Comparison of ENCODE assay signal across 8 mouse cellular contexts in genomic region chr19:34666127-34666526, GRCm38 (mm10). TPM values are rescaled to one million over a fixed set of nuclear protein-coding genes. Genes with fewer than 3 reads are reported as not detected.
DNase-seq lines count a peak whose midpoint lies in the region; ATAC-seq and TF ChIP-seq lines count a peak whose summit lies in the region.

No protein-coding gene starts in this region.

- H3K36me3 ChIP-seq in hindbrain, embryonic 11.5 days (ENCODE audit: control insufficient read depth, insufficient read depth, low read length) = no peaks in the 10 kb centered on the region
- no peaks in the 10 kb centered on the region for H3K36me3 ChIP-seq in hindbrain, embryonic 12.5 days
- no peaks in the 10 kb centered on the region for H3K36me3 ChIP-seq in heart, postnatal 0 days (replicated peaks; ENCODE audit: control insufficient read depth, insufficient read depth, low read length)

- no peak overlapping the region for H3K27ac ChIP-seq in hindbrain, embryonic 11.5 days (ENCODE audit: low read depth, low read length)
- H3K27ac ChIP-seq in hindbrain, embryonic 12.5 days = no peak overlapping the region
- no peak overlapping the region for H3K27ac ChIP-seq in heart, postnatal 0 days (ENCODE audit: low read depth)

- no peak overlapping the region for H3K4me3 ChIP-seq in hindbrain, embryonic 11.5 days (ENCODE audit: low read depth, low read length)
- H3K4me3 ChIP-seq in hindbrain, embryonic 12.5 days = no peak overlapping the region
- H3K4me3 ChIP-seq in heart, postnatal 0 days (ENCODE audit: low read depth, low read length) = no peak overlapping the region

- 1% methylated on average over 5 of the region's 5 CpGs for WGBS in hindbrain, embryonic 11.5 days
- 1% methylated on average over 5 of the region's 5 CpGs for WGBS in hindbrain, embryonic 12.5 days
- 0% methylated on average over 5 of the region's 5 CpGs for WGBS in heart, postnatal 0 days

- H3K27me3 ChIP-seq in hindbrain, embryonic 11.5 days (ENCODE audit: control insufficient read depth, insufficient read depth, low read length) = no peaks in the 10 kb centered on the region
- no peaks in the 10 kb centered on the region for H3K27me3 ChIP-seq in hindbrain, embryonic 12.5 days
- H3K27me3 ChIP-seq in heart, postnatal 0 days (ENCODE audit: control insufficient read depth, insufficient read depth, low read length) = no peaks in the 10 kb centered on the region

- peak; percentile 93 for TF ChIP-seq CTCF in heart, postnatal 0 days (IDR thresholded peaks at IDR 0.05; ENCODE audit: low read depth)

- no peak for TF ChIP-seq EP300 in heart, postnatal 0 days (IDR thresholded peaks at IDR 0.05; ENCODE audit: low read depth)

- H3K9me3 ChIP-seq in hindbrain, embryonic 11.5 days (ENCODE audit: control insufficient read depth, low read length) = no peaks in the 10 kb centered on the region
- no peaks in the 10 kb centered on the region for H3K9me3 ChIP-seq in hindbrain, embryonic 12.5 days (replicated peaks)
- H3K9me3 ChIP-seq in heart, postnatal 0 days (replicated peaks; ENCODE audit: control insufficient read depth, low read length) = no peaks in the 10 kb centered on the region

- H3K4me2 ChIP-seq in hindbrain, embryonic 11.5 days (replicated peaks; ENCODE audit: low read depth, low read length) = no peak overlapping the region
- no peak overlapping the region for H3K4me2 ChIP-seq in hindbrain, embryonic 12.5 days (replicated peaks)
- H3K4me2 ChIP-seq in heart, postnatal 0 days (ENCODE audit: low read depth, low read length) = no peak overlapping the region

- ATAC-seq in hindbrain, embryonic 11.5 days (ENCODE audit: low FRiP score) = no peak
- no peak for ATAC-seq in hindbrain, embryonic 12.5 days (ENCODE audit: low FRiP score)
- ATAC-seq in common myeloid progenitor, adult 5-6 weeks (replicated peaks; ENCODE audit: low read depth, poor library complexity, severe bottlenecking) = peak; percentile 60
- no peak for ATAC-seq in heart, postnatal 0 days (ENCODE audit: insufficient read depth, low read depth)

- H3K4me1 ChIP-seq in hindbrain, embryonic 11.5 days (replicated peaks; ENCODE audit: control insufficient read depth, insufficient read depth, low read length) = no peaks in the 10 kb centered on the region
- no peaks in the 10 kb centered on the region for H3K4me1 ChIP-seq in hindbrain, embryonic 12.5 days
- peaks cover 4% of the 10 kb centered on the region; the same call in 1 of the 2 replicates for H3K4me1 ChIP-seq in heart, postnatal 0 days (ENCODE audit: control insufficient read depth, insufficient read depth)

- DNase-seq in hindbrain, embryonic 11.5 days (ENCODE audit: low spot score) = peak; percentile 88
- DNase-seq in adrenal gland, adult (ENCODE audit: inconsistent age in 2 of 2, low spot score in 1 of 2) = peak; percentile 48 to 89
- DNase-seq in heart, postnatal 0 days (ENCODE audit: low spot score) = peak; percentile 75
- DNase-seq in left cerebral cortex, adult 18-20 months (ENCODE audit: low spot score in 2 of 2) = peak; percentile 48 to 78
- peak; percentile 52 to 53 for DNase-seq in natural killer cell, adult 2 months (ENCODE audit: low spot score in 2 of 2)
- DNase-seq in testis, postnatal 10 days (ENCODE audit: low spot score) = peak; percentile 83

- no peak overlapping the region for H3K9ac ChIP-seq in hindbrain, embryonic 11.5 days (ENCODE audit: low read depth, low read length)
- H3K9ac ChIP-seq in hindbrain, embryonic 12.5 days = no peak overlapping the region
- no peak overlapping the region for H3K9ac ChIP-seq in heart, postnatal 0 days (replicated peaks; ENCODE audit: low read depth, low read length)

RNA-seq across cellular contexts. Expression of gene Ifit1, which starts 25.5 kb away (rescaled TPM):
- polyA plus RNA-seq in hindbrain, embryonic 11.5 days (2014; fragmentation: Nextera tagmentation; extraction: Ambion mirVana) = 0.08 and 0.36 TPM in 2 replicates
- 0.17 and 0.41 TPM in 2 replicates for polyA plus RNA-seq in hindbrain, embryonic 12.5 days (2016; fragmentation: Nextera tagmentation; extraction: Ambion mirVana)
- total RNA-seq in common myeloid progenitor, adult 5-6 weeks (2017) = 0.15 and 1.7 TPM in 2 replicates
- 4.4 and 9.7 TPM in 2 replicates for total RNA-seq in heart, postnatal 0 days (2014; rRNA removed; ENCODE audit: low replicate concordance)
- polyA plus RNA-seq in heart, postnatal 0 days (2015; fragmentation: Nextera tagmentation; extraction: Ambion mirVana) = 0.74 and 1.2 TPM in 2 replicates
- total RNA-seq in left cerebral cortex, adult 18-20 months (2021) = 1 to 10 TPM in 1 of 2 experiments, under 1 TPM in 1; 0.79 to 1.3 TPM

RNA-seq across cellular contexts. Expression of gene Ifit1bl2, which starts 25.6 kb away (rescaled TPM):
- polyA plus RNA-seq in hindbrain, embryonic 11.5 days (2014; fragmentation: Nextera tagmentation; extraction: Ambion mirVana) = 0.07 and 0.19 TPM in 2 replicates
- 0.15 and 0.36 TPM in 2 replicates for polyA plus RNA-seq in hindbrain, embryonic 12.5 days (2016; fragmentation: Nextera tagmentation; extraction: Ambion mirVana)
- total RNA-seq in common myeloid progenitor, adult 5-6 weeks (2017) = 1.6 TPM in 1 of 2 replicates, not detected in the other
- total RNA-seq in heart, postnatal 0 days (2014; rRNA removed; ENCODE audit: low replicate concordance) = 0.19 and 1.9 TPM in 2 replicates
- polyA plus RNA-seq in heart, postnatal 0 days (2015; fragmentation: Nextera tagmentation; extraction: Ambion mirVana) = 1.0 and 1.3 TPM in 2 replicates
- total RNA-seq in left cerebral cortex, adult 18-20 months (2021) = under 1 TPM; 0.35 to 0.65 TPM

RNA-seq across cellular contexts. Expression of gene Ifit3b, which starts 58.4 kb away (rescaled TPM):
- 0.28 TPM in 1 of 2 replicates, not detected in the other for polyA plus RNA-seq in hindbrain, embryonic 11.5 days (2014; fragmentation: Nextera tagmentation; extraction: Ambion mirVana)
- polyA plus RNA-seq in hindbrain, embryonic 12.5 days (2016; fragmentation: Nextera tagmentation; extraction: Ambion mirVana) = not detected in 2 replicates
- not detected in 2 replicates for total RNA-seq in common myeloid progenitor, adult 5-6 weeks (2017)
- total RNA-seq in heart, postnatal 0 days (2014; rRNA removed; ENCODE audit: low replicate concordance) = 0.57 and 2.5 TPM in 2 replicates
- polyA plus RNA-seq in heart, postnatal 0 days (2015; fragmentation: Nextera tagmentation; extraction: Ambion mirVana) = 0.59 and 0.72 TPM in 2 replicates
- 1 to 10 TPM; 3.8 to 3.9 TPM for total RNA-seq in left cerebral cortex, adult 18-20 months (2021)
